In the genomic region with DNA sequence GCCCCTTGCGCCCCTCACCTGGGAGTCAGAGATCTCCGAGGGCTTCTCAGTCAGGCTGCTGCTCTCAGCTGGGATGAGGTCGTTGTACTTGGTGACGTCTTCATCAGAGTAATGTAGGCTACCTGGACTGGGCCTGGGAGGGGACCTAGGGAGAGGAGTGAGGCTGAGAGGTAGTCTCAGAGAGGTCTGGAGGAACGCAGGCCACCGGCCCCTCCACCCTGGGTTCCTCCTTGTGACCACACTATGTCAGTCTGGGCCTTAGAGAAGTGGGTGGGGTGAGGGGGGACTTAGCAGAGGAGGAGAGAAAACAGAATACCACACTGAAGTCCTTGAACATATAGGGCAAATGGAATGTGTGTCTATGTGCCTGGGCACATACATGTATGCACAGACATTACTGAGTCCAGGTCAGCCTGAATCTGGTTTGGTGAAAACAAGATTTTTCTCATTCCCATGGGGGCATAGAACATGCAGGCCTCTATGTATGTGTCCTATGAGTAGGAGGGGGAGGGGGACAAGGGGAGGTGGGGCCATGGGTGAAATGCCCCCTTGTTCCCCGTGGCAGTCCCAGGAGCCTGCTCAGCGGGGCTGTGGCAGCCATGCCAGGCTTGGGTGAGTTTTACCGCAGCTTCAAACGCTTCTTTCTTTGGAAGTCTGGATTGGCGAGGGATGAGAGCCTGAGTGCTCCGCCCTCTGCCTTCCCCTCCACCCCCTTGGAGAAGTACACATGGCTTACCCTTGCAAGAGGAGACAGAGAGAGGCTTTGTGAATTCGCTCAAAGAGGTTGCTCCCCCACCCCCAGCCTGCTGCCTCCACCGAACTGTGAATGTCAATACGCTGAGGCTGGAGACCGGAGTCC, we compare ENCODE assay signal across 9 mouse cellular contexts. TPM values are rescaled to one million over a fixed set of nuclear protein-coding genes. Genes with fewer than 3 reads are reported as not detected.
DNase-seq lines count a peak whose midpoint lies in the region; ATAC-seq and TF ChIP-seq lines count a peak whose summit lies in the region.
"Had no signal": no experiment of that assay in that cellular context is flagged by ENCODE, and none has a peak within 500 bp of the region (broad histone marks: within the 10 kb centered on the region; RNA-seq: fewer than 3 reads in every experiment).

No protein-coding gene starts in this region.

- intact Hi-C loops in heart, postnatal 14 days (cut with DNase I), result no loop called here

- 44% methylated on average over 16 of the region's 16 CpGs for WGBS in lung, embryonic 14.5 days
- 40% methylated on average over 16 of the region's 16 CpGs for WGBS in embryonic facial prominence, embryonic 15.5 days
- 38% methylated on average over 16 of the region's 16 CpGs for WGBS in neural tube, embryonic 13.5 days

- peak; percentile 57 for DNase-seq in lung, embryonic 14.5 days
- no peak for DNase-seq in lung, postnatal 14 days
- DNase-seq in layer of hippocampus, postnatal 36 days, result peak; percentile 50 to 67
- no peak for DNase-seq in heart, postnatal 14 days
- no peak for DNase-seq in spleen, adult 18-20 months
- DNase-seq in ovary, postnatal 10 days (ENCODE audit: low spot score), result no peak

- H3K9me3 ChIP-seq in lung, embryonic 14.5 days (ENCODE audit: low read depth, low read length), result no peaks in the 10 kb centered on the region
- no peaks in the 10 kb centered on the region for H3K9me3 ChIP-seq in embryonic facial prominence, embryonic 15.5 days (replicated peaks)
- H3K9me3 ChIP-seq in neural tube, embryonic 13.5 days, result no peaks in the 10 kb centered on the region

- no peak for TF ChIP-seq CTCF in lung, embryonic 14.5 days (IDR thresholded peaks at IDR 0.05; ENCODE audit: low read depth)

- no peaks in the 10 kb centered on the region for H3K36me3 ChIP-seq in lung, embryonic 14.5 days (ENCODE audit: insufficient read depth)
- no peaks in the 10 kb centered on the region for H3K36me3 ChIP-seq in embryonic facial prominence, embryonic 15.5 days
- H3K36me3 ChIP-seq in neural tube, embryonic 13.5 days, result peaks cover 15% of the 10 kb centered on the region
- H3K36me3 ChIP-seq: G1E had no signal

- H3K9ac ChIP-seq in lung, embryonic 14.5 days, result no peak overlapping the region
- H3K9ac ChIP-seq in embryonic facial prominence, embryonic 15.5 days, result no peak overlapping the region
- H3K9ac ChIP-seq in neural tube, embryonic 13.5 days, result no peak overlapping the region

- H3K4me3 ChIP-seq in lung, embryonic 14.5 days (ENCODE audit: low read depth, low read length), result no peak overlapping the region
- no peak overlapping the region for H3K4me3 ChIP-seq in embryonic facial prominence, embryonic 15.5 days (replicated peaks)
- no peak overlapping the region for H3K4me3 ChIP-seq in neural tube, embryonic 13.5 days

- H3K4me1 ChIP-seq in lung, embryonic 14.5 days (ENCODE audit: insufficient read depth), result peaks cover 33% of the 10 kb centered on the region
- peaks cover 26% of the 10 kb centered on the region for H3K4me1 ChIP-seq in embryonic facial prominence, embryonic 15.5 days
- peaks cover 45% of the 10 kb centered on the region for H3K4me1 ChIP-seq in neural tube, embryonic 13.5 days (replicated peaks)

- H3K27me3 ChIP-seq in lung, embryonic 14.5 days (ENCODE audit: insufficient read depth, low read length), result no peaks in the 10 kb centered on the region
- no peaks in the 10 kb centered on the region for H3K27me3 ChIP-seq in embryonic facial prominence, embryonic 15.5 days
- no peaks in the 10 kb centered on the region for H3K27me3 ChIP-seq in neural tube, embryonic 13.5 days

- no peak; the same call in 1 of the 2 replicates for ATAC-seq in lung, embryonic 14.5 days (ENCODE audit: insufficient read depth)
- peak; percentile 70 for ATAC-seq in embryonic facial prominence, embryonic 15.5 days (ENCODE audit: insufficient number of reproducible peaks, low FRiP score, low TSS enrichment, low read depth)
- peak; percentile 84 for ATAC-seq in neural tube, embryonic 13.5 days (ENCODE audit: low read depth)

- H3K4me2 ChIP-seq in lung, embryonic 14.5 days, result no peak overlapping the region
- no peak overlapping the region for H3K4me2 ChIP-seq in embryonic facial prominence, embryonic 15.5 days (replicated peaks)
- H3K4me2 ChIP-seq in neural tube, embryonic 13.5 days, result no peak overlapping the region

- H3K27ac ChIP-seq in lung, embryonic 14.5 days (ENCODE audit: low read depth), result peak overlapping the region; percentile 81
- peak overlapping the region; percentile 51 for H3K27ac ChIP-seq in embryonic facial prominence, embryonic 15.5 days (replicated peaks)
- peak overlapping the region; percentile 81 for H3K27ac ChIP-seq in neural tube, embryonic 13.5 days (replicated peaks)

RNA-seq across cellular contexts. Expression of gene Cdc42ep4, which starts 39.9 kb away (rescaled TPM):
- 86.6 and 86.9 TPM in 2 replicates for polyA plus RNA-seq in lung, embryonic 14.5 days (2014; fragmentation: Nextera tagmentation; extraction: Ambion mirVana)
- 82.2 and 86.2 TPM in 2 replicates for polyA plus RNA-seq in embryonic facial prominence, embryonic 15.5 days (2015; fragmentation: Nextera tagmentation; extraction: Ambion mirVana)
- 10 to 100 TPM; 34.5 to 38.0 TPM for total RNA-seq in layer of hippocampus, postnatal 36 days (2021)
- polyA plus RNA-seq in neural tube, embryonic 13.5 days (2015; fragmentation: Nextera tagmentation; extraction: Ambion mirVana), result 54.6 and 58.9 TPM in 2 replicates
- total RNA-seq in heart, postnatal 14 days (2021), result 10 to 100 TPM; 30.9 to 33.4 TPM

Comparison
In these comparisons a context has a peak if more than half of its experiments do, and no peak if none do; other contexts are left out.
1. DNase-seq: peak in lung, embryonic 14.5 days (single experiment) and layer of hippocampus, postnatal 36 days (2 of 2); none in lung, postnatal 14 days (single experiment), heart, postnatal 14 days (0 of 2), spleen, adult 18-20 months (0 of 2) and ovary, postnatal 10 days (single experiment).
2. Peak in every context shown above with its lines, with median percentiles within 50 percentile points of each other: H3K27ac ChIP-seq.